Mouse (Mus musculus): ENCODE measurements around the gene Chrnb2. TPM values are rescaled to one million over a fixed set of nuclear protein-coding genes. Genes with fewer than 3 reads are reported as not detected.
"Not testable (repeated sequence)": the region's sequence is repeated elsewhere in the genome, so short reads cannot be mapped to it uniquely, and the experiment has no call there.

The Chrnb2 gene
- polyA plus RNA-seq, 1 experiment, result 0.93 TPM

DNA sequence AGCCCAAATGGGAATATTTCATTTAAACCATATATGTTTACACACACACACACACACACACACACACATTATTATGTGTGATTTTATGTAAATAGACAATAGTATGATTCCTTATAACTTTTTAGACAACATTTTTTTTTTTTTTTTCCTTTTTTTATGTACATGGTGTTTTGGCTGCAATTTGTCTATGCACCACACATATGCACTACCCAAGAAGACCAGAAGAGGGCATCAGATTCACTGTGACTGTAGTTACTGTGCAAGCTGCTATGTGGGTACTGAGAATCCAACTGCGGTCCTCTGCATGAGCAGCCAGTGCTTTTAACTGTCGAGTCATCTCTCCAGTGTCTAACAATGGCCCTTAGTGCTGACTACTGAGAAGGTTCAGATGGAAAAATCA is 42.3 kb upstream of the Chrnb2 start:
- Histone ChIP-seq H3K4me1 (ENCODE audit: control insufficient read depth, insufficient read depth, insufficient read length, low read length) (peaks cover 4% of the 10 kb centered on the region; the same call in 1 of the 2 replicates), H3K36me3 (ENCODE audit: control insufficient read depth, insufficient read depth, low read length) (no peaks in the 10 kb centered on the region), H3K27me3 (ENCODE audit: control insufficient read depth, insufficient read depth, low read length) (no peaks in the 10 kb centered on the region; the same call in 1 of the 2 replicates), H3K27ac (ENCODE audit: insufficient read depth, low read depth, low read length) (no peak overlapping the region), H3K4me3 (ENCODE audit: low read depth, low read length) (no peak overlapping the region)
- no peak for TF ChIP-seq CTCF (IDR thresholded peaks at IDR 0.05; ENCODE audit: extremely low read depth, insufficient read length, insufficient replicate concordance, low read depth, low read length)
- TF ChIP-seq POLR2A (IDR thresholded peaks at IDR 0.05; ENCODE audit: low read depth, low read length), result no peak
- whole genome bisulfite sequencing, result 94% methylated on average over 2 of the region's 2 CpGs

DNA sequence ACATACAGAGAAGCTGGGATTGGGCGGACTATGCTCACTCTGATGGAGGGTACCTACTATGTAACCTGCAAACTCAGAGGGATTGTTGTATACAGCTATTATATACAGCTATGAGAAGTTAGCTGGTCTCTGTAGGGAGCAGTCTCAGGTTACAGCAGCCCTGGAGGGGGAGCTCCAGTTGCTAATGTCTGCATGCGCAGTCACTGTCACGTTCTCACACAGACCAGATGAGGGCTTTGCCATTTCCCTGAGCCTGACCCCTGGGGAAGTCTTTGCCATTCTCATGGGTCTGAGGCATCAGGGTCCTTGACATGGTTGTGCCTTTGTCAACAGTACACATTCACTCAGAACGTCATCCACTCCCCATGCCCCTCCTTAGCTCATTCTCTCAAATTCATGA is 40.7 kb upstream of the Chrnb2 start:
- H3K27ac ChIP-seq (ENCODE audit: insufficient read depth, low read depth, low read length), result no peak overlapping the region
- WGBS, result 72% methylated on average over 4 of the region's 4 CpGs
- H3K27me3 ChIP-seq (ENCODE audit: control insufficient read depth, insufficient read depth, low read length), result no peaks in the 10 kb centered on the region
- H3K4me1 ChIP-seq (ENCODE audit: control insufficient read depth, insufficient read depth, insufficient read length, low read length), result peaks cover 7% of the 10 kb centered on the region; the same call in 1 of the 2 replicates
- H3K4me3 ChIP-seq (ENCODE audit: low read depth, low read length), result no peak overlapping the region
- H3K36me3 ChIP-seq (ENCODE audit: control insufficient read depth, insufficient read depth, low read length), result no peaks in the 10 kb centered on the region
- no peak for TF ChIP-seq POLR2A (IDR thresholded peaks at IDR 0.05; ENCODE audit: low read depth, low read length)

DNA sequence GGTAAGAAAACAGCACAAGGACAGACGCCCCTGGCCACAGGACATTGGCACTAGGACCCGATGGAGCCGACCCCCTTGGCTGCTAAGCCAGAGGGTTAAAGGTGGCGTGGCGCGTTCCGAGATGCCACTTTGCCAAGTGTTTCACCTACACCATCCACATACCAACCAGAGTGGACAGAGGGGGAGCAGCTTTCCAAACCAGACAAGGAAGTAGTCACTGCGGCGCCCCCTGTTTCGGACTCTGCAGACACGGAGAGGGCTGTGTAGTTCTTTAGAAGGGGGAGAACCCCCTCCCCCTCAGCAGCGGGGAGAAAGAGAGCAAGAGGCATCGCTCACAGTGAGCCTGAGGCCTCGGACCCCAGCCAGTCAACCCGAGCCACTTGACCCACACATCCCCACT is 38.4 kb upstream of the Chrnb2 start:
- Histone ChIP-seq H3K4me3 (ENCODE audit: low read depth, low read length) (no peak overlapping the region), H3K27me3 (ENCODE audit: control insufficient read depth, insufficient read depth, low read length) (no peaks in the 10 kb centered on the region), H3K4me1 (ENCODE audit: control insufficient read depth, insufficient read depth, insufficient read length, low read length) (peaks cover 9% of the 10 kb centered on the region; the same call in 1 of the 2 replicates), H3K36me3 (ENCODE audit: control insufficient read depth, insufficient read depth, low read length) (no peaks in the 10 kb centered on the region), H3K27ac (ENCODE audit: insufficient read depth, low read depth, low read length) (no peak overlapping the region)
- TF ChIP-seq POLR2A (IDR thresholded peaks at IDR 0.05; ENCODE audit: low read depth, low read length) (no peak), CTCF (IDR thresholded peaks at IDR 0.05; ENCODE audit: extremely low read depth, insufficient read length, insufficient replicate concordance, low read depth, low read length) (no peak)
- WGBS, result 79% methylated on average over 15 of the region's 15 CpGs

DNA sequence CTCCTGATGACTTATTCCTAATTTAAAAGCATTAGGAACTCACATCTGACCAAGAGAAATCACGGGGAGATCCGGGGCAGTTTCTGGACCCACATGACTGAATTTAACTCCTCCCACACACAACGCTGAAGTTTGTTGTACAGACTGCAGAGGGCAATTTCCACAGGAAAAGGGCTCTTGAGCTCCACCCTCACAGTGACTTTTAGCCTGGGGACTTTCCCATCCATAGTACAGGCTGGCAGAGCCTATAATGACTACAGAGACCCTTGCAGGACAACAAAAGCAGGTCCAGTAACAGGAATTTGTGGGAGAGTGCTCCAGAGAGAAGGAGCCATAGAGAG is 37.0 kb upstream of the Chrnb2 start:
- Histone ChIP-seq H3K4me1 (ENCODE audit: control insufficient read depth, insufficient read depth, insufficient read length, low read length) (peaks cover 9% of the 10 kb centered on the region; the same call in 1 of the 2 replicates), H3K4me3 (ENCODE audit: low read depth, low read length) (no peak overlapping the region), H3K36me3 (ENCODE audit: control insufficient read depth, insufficient read depth, low read length) (no peaks in the 10 kb centered on the region), H3K27ac (ENCODE audit: insufficient read depth, low read depth, low read length) (0 out of 2 replicates have a peak overlapping the region, but pooled peaks have one; percentile 25), H3K27me3 (ENCODE audit: control insufficient read depth, insufficient read depth, low read length) (no peaks in the 10 kb centered on the region)
- TF ChIP-seq POLR2A (IDR thresholded peaks at IDR 0.05; ENCODE audit: low read depth, low read length) (no peak), CTCF (IDR thresholded peaks at IDR 0.05; ENCODE audit: extremely low read depth, insufficient read length, insufficient replicate concordance, low read depth, low read length) (no peak)
- under 1% methylated on average over 3 of the region's 3 CpGs for WGBS

DNA sequence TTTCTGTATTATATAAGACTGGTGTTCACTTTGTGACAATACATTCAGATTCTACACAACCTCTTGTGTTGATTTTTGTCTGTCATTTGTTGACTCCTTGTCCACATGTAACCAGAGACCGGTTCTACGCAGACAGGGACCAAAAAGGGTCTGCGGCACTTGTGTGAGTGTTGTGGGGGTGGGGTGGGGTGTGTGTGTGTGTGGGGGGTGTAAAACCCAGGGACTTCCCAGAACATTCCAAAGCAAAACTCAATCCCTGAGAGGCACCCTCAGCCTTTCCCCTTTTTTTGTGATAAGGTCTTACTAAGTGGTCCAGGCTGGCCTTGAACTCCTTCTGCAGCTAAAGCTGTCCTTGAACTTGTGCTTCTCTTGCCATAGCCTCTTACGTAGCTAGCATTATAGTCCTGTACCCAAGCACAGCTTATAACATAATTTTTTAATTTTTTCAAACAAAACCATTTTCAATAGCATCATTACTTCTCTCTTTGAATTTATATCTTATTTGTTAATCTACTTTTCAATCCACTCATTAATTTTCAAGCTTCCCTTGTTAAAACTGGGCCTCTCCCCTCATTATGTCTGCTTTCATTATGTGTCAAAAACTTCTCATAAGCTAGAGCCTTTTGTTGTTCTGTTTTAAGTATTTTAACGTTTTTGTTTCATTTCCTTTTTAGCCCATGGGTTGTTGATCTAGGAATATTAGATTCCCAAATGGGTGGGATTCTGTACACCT is 36.5 kb upstream of the Chrnb2 start:
- TF ChIP-seq POLR2A (IDR thresholded peaks at IDR 0.05; ENCODE audit: low read depth, low read length), result no peak
- TF ChIP-seq CTCF (IDR thresholded peaks at IDR 0.05; ENCODE audit: extremely low read depth, insufficient read length, insufficient replicate concordance, low read depth, low read length), result no peak
- WGBS, result 71% methylated on average over 5 of the region's 5 CpGs
- Histone ChIP-seq H3K36me3 (ENCODE audit: control insufficient read depth, insufficient read depth, low read length) (no peaks in the 10 kb centered on the region), H3K4me1 (ENCODE audit: control insufficient read depth, insufficient read depth, insufficient read length, low read length) (peaks cover 9% of the 10 kb centered on the region; the same call in 1 of the 2 replicates), H3K27me3 (ENCODE audit: control insufficient read depth, insufficient read depth, low read length) (no peaks in the 10 kb centered on the region), H3K27ac (ENCODE audit: insufficient read depth, low read depth, low read length) (no peak overlapping the region), H3K4me3 (ENCODE audit: low read depth, low read length) (no peak overlapping the region)

DNA sequence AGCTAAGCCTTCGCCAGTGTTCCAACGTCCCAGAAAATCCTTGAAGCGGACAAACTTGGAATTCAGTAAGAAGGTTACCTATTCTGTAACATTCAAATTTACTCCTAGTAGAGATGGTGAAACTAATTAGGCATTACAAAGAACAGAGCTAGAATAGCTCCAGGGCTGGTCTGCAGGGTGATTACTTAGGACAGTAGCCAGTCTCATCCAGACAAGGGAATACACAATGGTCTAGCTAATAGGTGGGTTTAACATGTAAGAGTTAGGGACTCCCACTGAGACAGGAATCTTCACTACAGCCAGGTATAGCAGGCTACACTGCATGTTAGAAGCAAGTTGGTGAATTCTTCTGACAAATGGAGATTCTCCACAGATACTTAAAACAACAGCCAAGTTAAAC is 35.6 kb upstream of the Chrnb2 start:
- 88% methylated on average over 3 of the region's 3 CpGs for WGBS
- not testable (repeated sequence) for H3K4me3 ChIP-seq (ENCODE audit: low read depth, low read length); H3K27ac ChIP-seq (ENCODE audit: insufficient read depth, low read depth, low read length); H3K36me3 ChIP-seq (ENCODE audit: control insufficient read depth, insufficient read depth, low read length); H3K4me1 ChIP-seq (ENCODE audit: control insufficient read depth, insufficient read depth, insufficient read length, low read length); H3K27me3 ChIP-seq (ENCODE audit: control insufficient read depth, insufficient read depth, low read length)

DNA sequence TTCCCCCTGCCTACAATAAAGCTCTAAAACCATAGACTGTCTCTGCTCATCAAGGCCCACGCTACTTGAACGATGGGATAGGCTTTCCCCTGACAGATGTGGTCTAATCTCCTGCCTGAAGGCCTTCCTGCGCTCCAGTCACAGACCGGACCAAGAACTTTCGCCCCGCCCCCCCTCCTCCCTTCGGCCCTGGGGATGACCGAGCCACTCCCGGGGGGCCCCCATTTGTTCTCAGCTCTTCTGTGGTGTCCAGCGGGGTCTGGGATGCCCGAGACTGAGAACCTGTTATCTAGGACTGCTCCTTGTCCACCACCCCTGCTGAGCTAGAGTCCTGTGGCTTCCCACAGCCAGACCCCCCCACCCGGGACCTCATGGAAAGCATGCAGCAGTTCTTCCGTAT is 35.0 kb upstream of the Chrnb2 start:
- Histone ChIP-seq H3K36me3 (ENCODE audit: control insufficient read depth, insufficient read depth, low read length) (no peaks in the 10 kb centered on the region), H3K27ac (ENCODE audit: insufficient read depth, low read depth, low read length) (no peak overlapping the region), H3K4me1 (ENCODE audit: control insufficient read depth, insufficient read depth, insufficient read length, low read length) (peaks cover 9% of the 10 kb centered on the region; the same call in 1 of the 2 replicates), H3K27me3 (ENCODE audit: control insufficient read depth, insufficient read depth, low read length) (no peaks in the 10 kb centered on the region), H3K4me3 (ENCODE audit: low read depth, low read length) (no peak overlapping the region)
- 44% methylated on average over 13 of the region's 13 CpGs for WGBS
- TF ChIP-seq POLR2A (IDR thresholded peaks at IDR 0.05; ENCODE audit: low read depth, low read length) (no peak), CTCF (IDR thresholded peaks at IDR 0.05; ENCODE audit: extremely low read depth, insufficient read length, insufficient replicate concordance, low read depth, low read length) (no peak)

All from small intestine, adult 2 months (tissue).